Mouse (Mus musculus) forebrain, embryonic 15.5 days (tissue): ENCODE measurements at regions not wholly inside any gene's neighbourhood (a gene's known extent, or its start where the extent isn't known, plus 50 kb on each side); places are given as distances from the start of the nearest gene placed in this dataset.

Experiments
- ATAC-seq: fragments of 200-750 bp; cut with Nextera tagmentation; replicated peaks from 2 replicates; pipeline ENCODE4 v1.8.0; 2017; ENCODE audit warnings: mild to moderate bottlenecking, moderate TSS enrichment, moderate library complexity
- H3K27ac ChIP-seq: fragments of 300-500 bp; sonication (generic); replicated peaks from 2 replicates; pipeline ENCODE4 v1.5.1; 2015; ENCODE audit warnings: mild to moderate bottlenecking, inconsistent platforms
- H3K27me3 ChIP-seq: fragments of 300-500 bp; sonication (generic); 2 replicates; pipeline ENCODE4 v1.6.1; 2015; ENCODE audit warnings: inconsistent platforms
- H3K36me3 ChIP-seq: fragments of 300-500 bp; sonication (generic); 2 replicates; pipeline ENCODE4 v1.6.1; 2015; ENCODE audit warnings: mild to moderate bottlenecking, inconsistent platforms
- H3K4me1 ChIP-seq: fragments of 300-500 bp; sonication (generic); 2 replicates; pipeline ENCODE4 v1.6.1; 2015; ENCODE audit warnings: inconsistent platforms
- H3K4me2 ChIP-seq: fragments of 300-500 bp; sonication (generic); replicated peaks from 2 replicates; pipeline ENCODE4 v1.6.1; 2015; ENCODE audit warnings: mild to moderate bottlenecking, inconsistent platforms
- H3K4me3 ChIP-seq: fragments of 300-500 bp; sonication (generic); 2 replicates; pipeline ENCODE4 v1.5.1; 2015; ENCODE audit warnings: mild to moderate bottlenecking, inconsistent platforms
- H3K9ac ChIP-seq: fragments of 300-500 bp; sonication (generic); replicated peaks from 2 replicates; pipeline ENCODE4 v1.6.1; 2015; ENCODE audit warnings: mild to moderate bottlenecking, inconsistent platforms
- H3K9me3 ChIP-seq: fragments of 300-500 bp; sonication (generic); 2 replicates; pipeline ENCODE4 v1.6.1; 2016; ENCODE audit warnings: inconsistent platforms
- WGBS: fragments of 180-500 bp; shearing (Covaris S2); methylation state at CpG from one replicate; pipeline ENCODE4 v1.1.7; 2015; ENCODE audit warnings: mixed read lengths; 5-methylcytosine and 5-hydroxymethylcytosine counted together

DNA sequence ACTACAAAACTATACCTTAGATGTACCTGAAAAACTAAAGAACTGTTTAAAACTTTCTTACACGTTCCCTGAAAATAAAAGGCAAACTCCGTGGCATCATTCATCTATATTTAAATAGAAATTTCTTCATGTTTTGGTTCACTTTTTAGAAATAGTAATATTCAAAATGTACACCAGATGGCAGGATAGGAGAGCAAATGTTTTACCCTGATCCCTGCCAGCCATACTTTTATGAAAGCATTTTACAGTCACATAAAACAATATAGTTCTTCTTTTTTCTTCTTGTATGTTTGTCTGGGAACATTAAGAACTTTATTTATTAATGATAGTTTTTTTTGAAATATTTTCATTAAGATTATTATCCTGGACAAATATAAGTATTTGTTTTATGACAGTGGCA, 68.5 kb downstream of the 4921530L21Rik start:
- H3K27ac ChIP-seq: no peak overlapping the region
- H3K4me1 ChIP-seq: no peaks in the 10 kb centered on the region
- no peak overlapping the region for H3K4me3 ChIP-seq
- no peak for ATAC-seq
- no peaks in the 10 kb centered on the region for H3K9me3 ChIP-seq
- WGBS: 58% methylated on average over 2 of the region's 2 CpGs
- H3K9ac ChIP-seq: no peak overlapping the region
- no peak overlapping the region for H3K4me2 ChIP-seq
- H3K36me3 ChIP-seq: no peaks in the 10 kb centered on the region
- H3K27me3 ChIP-seq: no peaks in the 10 kb centered on the region

DNA sequence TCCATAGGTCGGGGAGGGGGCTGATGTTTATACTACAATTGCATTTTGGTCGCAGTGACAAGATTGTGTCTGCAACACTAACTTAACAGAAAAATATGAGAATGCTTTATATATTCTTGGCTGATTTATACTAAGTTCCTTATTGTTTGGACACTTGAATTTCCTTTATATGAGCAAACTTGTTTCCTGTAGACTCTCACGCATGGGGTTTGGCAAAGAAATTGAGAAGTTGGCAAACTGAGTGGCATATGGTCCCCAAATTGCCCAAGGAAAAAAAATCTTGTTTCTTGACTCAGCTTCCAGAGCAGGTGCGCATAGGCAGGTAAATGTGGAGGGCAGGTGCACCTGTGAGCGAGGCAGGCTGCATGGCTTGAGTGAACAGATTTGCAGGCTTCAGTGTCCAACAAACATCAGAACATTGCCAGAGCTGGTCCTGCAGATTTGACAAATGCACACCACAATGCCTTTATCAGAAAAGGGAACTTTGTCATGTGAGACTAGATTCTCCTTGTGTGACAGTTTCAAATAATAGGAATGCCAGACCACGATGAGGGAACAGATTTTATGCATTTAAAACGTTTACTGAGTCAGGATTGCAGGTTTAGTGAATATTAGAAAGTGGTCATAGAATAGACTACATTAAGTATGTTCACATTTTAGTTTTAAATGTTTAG, 75.1 kb downstream of the 4921530L21Rik start:
- no peak for ATAC-seq
- Histone ChIP-seq H3K4me1 (no peaks in the 10 kb centered on the region), H3K4me3 (no peak overlapping the region), H3K4me2 (no peak overlapping the region), H3K9ac (no peak overlapping the region), H3K36me3 (no peaks in the 10 kb centered on the region), H3K9me3 (no peaks in the 10 kb centered on the region), H3K27ac (no peak overlapping the region), H3K27me3 (no peaks in the 10 kb centered on the region)
- 71% methylated on average over 7 of the region's 7 CpGs for WGBS

- Histone ChIP-seq H3K9ac (no peak overlapping the region), H3K4me2 (no peak overlapping the region), H3K4me3 (no peak overlapping the region), H3K9me3 (no peaks in the 10 kb centered on the region), H3K36me3 (no peaks in the 10 kb centered on the region), H3K27me3 (no peaks in the 10 kb centered on the region), H3K27ac (no peak overlapping the region), H3K4me1 (no peaks in the 10 kb centered on the region)
- ATAC-seq: 0 out of 2 replicates have a peak, but pooled peaks have one; percentile 43
- WGBS: 70% methylated on average over 2 of the region's 2 CpGs
Observed at GRCm38 (mm10) chr14:95984021-95984420, 103.0 kb downstream of the 4921530L21Rik start.

DNA sequence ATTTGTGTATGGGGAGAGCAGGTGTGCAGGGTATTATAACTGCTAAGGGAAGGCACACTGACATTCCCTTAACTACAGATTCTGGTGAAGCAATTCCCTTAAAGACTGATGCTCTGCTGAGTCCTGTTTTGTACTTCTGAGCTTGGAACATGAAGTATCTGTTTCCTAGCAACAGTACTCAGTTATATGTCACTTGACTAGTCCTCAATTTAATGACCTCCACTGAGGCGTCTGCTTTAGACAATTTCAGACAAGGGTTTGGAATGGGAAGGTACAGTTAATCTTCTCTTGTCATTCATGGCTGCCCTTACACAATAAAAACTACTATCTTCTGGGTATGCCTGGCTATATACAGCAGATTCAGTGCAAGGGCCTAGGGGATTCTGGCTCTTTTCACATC, 117.3 kb downstream of the 4921530L21Rik start:
- H3K27me3 ChIP-seq: no peaks in the 10 kb centered on the region
- no peak overlapping the region for H3K27ac ChIP-seq
- no peaks in the 10 kb centered on the region for H3K9me3 ChIP-seq
- H3K4me2 ChIP-seq: no peak overlapping the region
- 42% methylated on average over 1 of the region's 1 CpGs for WGBS
- no peak overlapping the region for H3K4me3 ChIP-seq
- no peaks in the 10 kb centered on the region for H3K4me1 ChIP-seq
- no peak for ATAC-seq
- no peak overlapping the region for H3K9ac ChIP-seq
- no peaks in the 10 kb centered on the region for H3K36me3 ChIP-seq

DNA sequence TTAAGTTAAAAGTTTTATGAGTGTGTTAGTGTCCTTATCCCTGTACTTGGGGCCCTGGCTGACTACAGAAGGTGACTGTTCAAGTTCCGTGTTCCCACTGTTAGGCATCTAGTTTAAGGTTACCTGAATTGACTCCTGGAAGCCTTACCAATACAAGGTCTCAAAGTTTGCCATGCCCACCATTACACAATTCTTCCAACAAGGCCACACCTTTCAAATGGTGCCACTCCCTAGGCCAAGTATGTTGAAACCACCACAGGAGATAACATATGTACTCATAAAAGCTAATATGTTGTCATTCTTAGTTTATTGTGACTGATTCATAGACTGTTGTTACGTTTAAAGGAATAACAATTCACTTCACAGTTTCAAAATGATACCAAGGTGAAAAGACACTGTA, 140.6 kb downstream of the 4921530L21Rik start:
- no peaks in the 10 kb centered on the region for H3K9me3 ChIP-seq
- no peaks in the 10 kb centered on the region for H3K4me1 ChIP-seq
- no peak overlapping the region for H3K9ac ChIP-seq
- no peak overlapping the region for H3K27ac ChIP-seq
- ATAC-seq: no peak
- H3K36me3 ChIP-seq: no peaks in the 10 kb centered on the region
- H3K27me3 ChIP-seq: no peaks in the 10 kb centered on the region
- WGBS: 87% methylated on average over 2 of the region's 2 CpGs
- no peak overlapping the region for H3K4me3 ChIP-seq
- H3K4me2 ChIP-seq: no peak overlapping the region
